Mouse (Mus musculus) left cerebral cortex, adult 2 months (tissue): ENCODE data around the gene Hrasls5. TPM values are rescaled to one million over a fixed set of nuclear protein-coding genes. Genes with fewer than 3 reads are reported as not detected.

Experiments
- DNase-seq, 2 experiments: peaks; one replicate each; pipeline ENCODE4 v3.0.0; 2021 to 2022; ENCODE audit warnings: low spot score in 2 of 2, mixed read lengths in 1 of 2; ENCODE audit errors: extremely low spot score in 1 of 2
- H3K27ac ChIP-seq: fragments of 200-600 bp; 2 replicates; pipeline ENCODE4 v1.8.1; 2022
- H3K4me3 ChIP-seq: fragments of 200-600 bp; 2 replicates; pipeline ENCODE4 v1.8.1; 2022
- CTCF ChIP-seq: fragments of 200-600 bp; IDR thresholded peaks from 2 replicates; pipeline ENCODE4 v1.8.1; 2022; ENCODE audit warnings: antibody characterized with exemption, mild to moderate bottlenecking, moderate library complexity
- intact Hi-C: fragments of 180-260 bp; cut with DNase I; formaldehyde crosslinking; loops from one replicate; pipeline ENCODE4 v1.15.1; 2025
- total RNA-seq, 2 experiments: library from RNA; stranded (reverse); gene quantifications; 2 replicates each; pipeline ENCODE4 v1.2.3; 2021

Gene Hrasls5
- total RNA-seq, 2 experiments from 2014 or later, result not detected

DNA sequence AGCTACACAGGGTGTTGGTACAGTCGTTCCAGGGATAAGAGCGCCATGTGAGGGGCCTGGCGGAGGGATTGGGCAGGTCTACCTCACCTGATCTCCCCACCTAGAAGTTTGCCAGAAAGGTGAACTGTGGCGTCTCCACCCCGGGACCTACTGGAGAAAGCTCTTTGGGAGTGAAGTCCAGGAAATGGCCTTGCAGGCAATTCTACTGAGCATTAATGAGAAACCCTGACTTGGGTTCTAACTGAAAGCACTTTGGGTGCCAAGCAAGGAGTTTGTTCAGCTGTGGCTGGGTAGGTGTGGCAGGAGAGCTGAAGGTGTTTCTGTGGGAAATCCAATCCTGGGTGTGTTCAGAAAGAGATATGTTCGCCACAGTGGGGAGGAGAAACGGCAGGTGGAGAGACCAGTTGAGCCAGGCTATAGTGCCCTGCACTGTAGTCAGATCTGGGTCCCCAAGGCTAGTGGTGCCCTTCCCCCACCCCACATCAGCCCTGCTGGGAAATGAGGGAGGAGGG is 4.6 kb upstream of the Hrasls5 start:
- no peak for TF ChIP-seq CTCF
- no peak overlapping the region for H3K4me3 ChIP-seq
- no peak for DNase-seq
- H3K27ac ChIP-seq, result no peak overlapping the region
- intact Hi-C loops, result no loop called here

DNA sequence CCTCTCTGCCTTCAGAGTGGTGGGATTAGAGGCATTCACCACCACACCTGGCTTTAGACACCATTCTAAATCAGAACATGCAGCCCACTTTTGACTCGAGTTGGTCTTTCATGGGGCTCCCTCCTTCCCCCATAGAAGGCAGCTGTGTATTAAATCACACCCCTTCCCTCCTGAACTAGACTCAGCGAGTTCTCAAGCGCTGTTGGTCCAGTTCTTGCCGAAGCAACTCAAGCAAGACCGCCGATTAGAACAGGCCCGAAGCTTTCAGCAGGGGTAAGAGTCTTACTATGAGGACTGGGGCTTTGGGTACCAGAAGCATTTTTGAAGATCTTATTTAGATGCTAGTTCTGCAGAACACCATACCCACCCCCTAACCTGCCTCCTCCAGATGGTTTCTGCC is 810 bp downstream of the Hrasls5 start:
- Histone ChIP-seq H3K27ac (no peak overlapping the region), H3K4me3 (no peak overlapping the region)
- no peak for DNase-seq
- TF ChIP-seq CTCF, result no peak
- intact Hi-C loops, result no loop called here

DNA sequence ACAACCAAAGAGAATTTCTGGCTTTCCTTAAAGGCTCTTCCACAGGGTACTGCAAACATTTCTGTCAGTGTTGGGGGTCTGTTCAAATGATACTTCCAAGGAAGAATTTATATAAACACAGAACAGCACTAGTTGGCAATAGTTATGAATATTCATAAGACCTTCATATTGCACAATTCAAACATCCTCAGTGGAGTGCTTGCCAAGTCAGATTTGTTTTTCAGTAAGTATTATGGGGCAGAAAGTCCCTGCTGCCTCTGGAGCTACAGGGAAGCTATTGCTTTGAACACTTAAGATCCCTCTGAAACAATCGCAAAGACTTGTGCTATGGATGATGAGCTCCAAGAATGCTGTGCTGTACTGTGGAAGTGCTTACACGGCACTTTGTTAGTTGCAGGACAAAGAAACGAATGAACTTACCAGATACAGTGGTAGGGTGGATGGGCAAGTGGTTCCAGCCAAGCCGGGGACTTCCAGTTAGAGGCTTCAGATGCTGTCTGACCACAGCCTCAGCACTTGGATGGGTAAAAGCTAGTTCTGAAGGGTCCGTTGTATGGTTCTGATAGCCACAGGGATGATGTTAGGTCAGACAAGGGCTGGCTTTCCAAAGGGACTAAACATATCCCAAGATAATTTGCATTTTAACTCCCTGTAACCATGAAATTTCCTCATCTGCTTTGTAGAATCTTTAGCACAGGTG is 4.0 kb downstream of the Hrasls5 start:
- H3K27ac ChIP-seq, result no peak overlapping the region
- TF ChIP-seq CTCF, result no peak
- intact Hi-C loops, result no loop called here
- no peak overlapping the region for H3K4me3 ChIP-seq
- DNase-seq, result no peak

DNA sequence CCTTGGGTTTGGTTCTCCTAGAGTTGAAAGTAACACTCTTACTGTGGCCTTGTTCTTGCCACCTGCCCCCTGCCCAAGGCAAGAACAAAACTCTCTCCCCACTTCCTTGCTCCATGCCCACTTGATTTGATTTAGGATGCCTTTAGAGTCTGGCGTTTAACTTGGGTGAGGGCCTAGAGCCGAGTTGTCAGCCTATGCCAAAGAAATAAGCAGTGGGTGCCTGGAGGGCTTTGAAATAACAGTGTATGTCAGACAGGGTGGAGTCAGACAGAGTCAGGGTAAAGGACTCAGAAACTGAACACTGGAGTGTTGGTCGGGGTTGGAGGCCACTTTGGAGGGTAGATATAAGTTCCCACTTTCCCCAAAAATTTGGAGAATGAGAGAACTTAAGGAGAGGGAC is 4.7 kb downstream of the Hrasls5 start:
- Histone ChIP-seq H3K4me3 (no peak overlapping the region), H3K27ac (no peak overlapping the region)
- TF ChIP-seq CTCF, result no peak
- no peak for DNase-seq
- intact Hi-C loops, result loop anchor here (1.0 kb wide), 1 partner anchor 88 kb away; no protein-coding TSS in a partner anchor

DNA sequence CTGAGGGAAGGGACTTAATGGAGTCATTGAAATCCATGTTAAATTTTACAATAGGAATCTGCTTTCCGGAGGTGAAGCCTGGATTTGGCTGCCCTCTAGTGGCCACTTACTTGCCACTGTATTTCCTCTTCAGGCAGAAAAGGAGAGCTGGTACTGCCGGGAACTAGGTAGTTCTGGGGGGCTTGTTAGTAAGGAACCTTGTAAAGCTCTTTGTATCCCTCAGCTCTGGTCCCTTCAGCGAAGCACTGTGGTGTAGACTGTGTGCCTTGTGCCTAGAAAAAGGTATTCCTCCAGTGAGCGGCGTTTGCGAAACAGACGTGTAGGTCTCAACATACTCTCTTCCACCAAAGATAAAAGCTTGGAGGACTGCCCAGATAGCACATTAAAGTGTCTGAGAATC is 5.4 kb downstream of the Hrasls5 start:
- DNase-seq, result peak; percentile 61 to 64
- TF ChIP-seq CTCF, result peak; percentile 80

DNA sequence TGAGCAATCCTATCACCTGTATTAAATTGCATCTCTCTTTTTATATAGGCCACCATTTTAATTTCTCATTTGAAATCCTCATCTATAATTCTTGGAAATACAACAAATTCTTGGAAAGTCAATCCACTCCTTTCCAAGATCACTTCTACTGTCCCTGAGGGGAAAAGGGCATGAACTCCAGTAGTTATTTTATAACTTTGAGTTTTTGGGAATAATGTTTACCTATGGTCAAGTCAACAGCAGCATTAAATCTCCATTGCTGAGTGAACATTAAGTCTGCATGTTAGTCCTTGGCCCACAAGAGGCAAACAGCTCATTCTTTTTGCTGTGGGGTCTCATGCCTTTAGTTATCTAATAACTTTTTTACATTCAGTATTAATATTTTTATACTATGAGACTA is 20.7 kb downstream of the Hrasls5 start:
- intact Hi-C loops, result no loop called here
- TF ChIP-seq CTCF, result no peak
- DNase-seq, result no peak
- no peak overlapping the region for H3K27ac ChIP-seq
- H3K4me3 ChIP-seq, result no peak overlapping the region

More for the DNA sequence above, 5.4 kb downstream of the Hrasls5 start:
- intact Hi-C loops, result loop anchor here (1.0 kb wide), 1 partner anchor 88 kb away; no protein-coding TSS in a partner anchor
- Histone ChIP-seq H3K27ac (no peak overlapping the region), H3K4me3 (no peak overlapping the region)

DNA sequence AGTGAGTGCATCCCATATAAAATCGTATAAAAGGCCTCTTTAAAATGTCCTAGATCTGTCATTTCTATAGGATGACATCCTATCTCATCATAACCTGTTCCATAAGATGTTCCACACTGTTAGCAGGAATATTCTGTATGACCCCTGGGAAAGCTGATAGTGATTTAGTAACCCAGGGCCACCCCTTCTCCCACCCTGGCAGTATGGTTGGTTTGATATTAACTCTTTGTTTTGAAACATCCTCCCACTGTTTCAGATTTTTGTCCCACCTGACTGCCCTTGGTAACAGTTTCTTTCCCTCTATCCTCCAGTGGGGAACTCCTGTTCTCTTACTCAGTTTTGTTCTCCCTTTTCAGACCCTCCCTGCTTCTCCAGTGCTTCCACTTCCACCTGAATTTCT is 21.4 kb downstream of the Hrasls5 start:
- H3K4me3 ChIP-seq, result no peak overlapping the region
- TF ChIP-seq CTCF, result no peak
- intact Hi-C loops, result no loop called here

DNA sequence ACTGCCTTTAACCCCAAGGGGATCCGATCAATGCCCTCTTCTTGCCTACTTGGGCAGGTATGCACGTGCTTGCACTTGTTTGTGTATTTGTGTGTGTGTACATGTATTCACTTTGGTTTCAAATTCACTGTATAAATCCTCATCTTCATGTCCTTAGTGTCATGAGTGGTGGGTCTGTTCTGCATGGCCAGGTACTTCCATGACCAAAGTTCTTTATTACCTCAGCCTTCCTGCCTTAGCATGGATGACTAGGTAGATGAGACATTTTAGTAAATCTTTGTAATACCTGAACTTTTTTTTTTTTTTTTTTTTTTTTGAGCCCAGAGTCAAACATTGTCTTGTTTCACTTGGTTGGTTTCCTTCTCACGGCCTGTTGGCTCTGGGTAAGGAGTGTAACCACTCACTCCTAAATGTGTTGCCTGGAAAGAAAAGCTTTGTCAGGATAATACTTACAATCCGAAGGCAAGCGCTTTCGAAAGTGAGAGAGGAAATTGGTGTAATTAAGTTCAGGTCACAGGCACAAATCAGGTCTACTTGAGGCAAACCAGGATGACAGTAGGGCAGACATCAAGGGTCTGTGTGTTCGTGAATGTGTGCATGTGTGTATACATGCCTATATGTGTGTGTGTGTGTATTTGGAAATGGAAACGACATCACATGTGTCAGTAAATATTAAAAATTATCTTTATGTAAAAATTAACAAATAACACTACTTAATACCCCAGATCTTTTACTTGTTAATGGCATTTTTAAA is 36.7 kb downstream of the Hrasls5 start:
- H3K4me3 ChIP-seq, result no peak overlapping the region
- DNase-seq, result no peak
- H3K27ac ChIP-seq, result no peak overlapping the region
- no peak for TF ChIP-seq CTCF
- intact Hi-C loops, result no loop called here

More for the DNA sequence above, 21.4 kb downstream of the Hrasls5 start:
- no peak overlapping the region for H3K27ac ChIP-seq
- no peak for DNase-seq

DNA sequence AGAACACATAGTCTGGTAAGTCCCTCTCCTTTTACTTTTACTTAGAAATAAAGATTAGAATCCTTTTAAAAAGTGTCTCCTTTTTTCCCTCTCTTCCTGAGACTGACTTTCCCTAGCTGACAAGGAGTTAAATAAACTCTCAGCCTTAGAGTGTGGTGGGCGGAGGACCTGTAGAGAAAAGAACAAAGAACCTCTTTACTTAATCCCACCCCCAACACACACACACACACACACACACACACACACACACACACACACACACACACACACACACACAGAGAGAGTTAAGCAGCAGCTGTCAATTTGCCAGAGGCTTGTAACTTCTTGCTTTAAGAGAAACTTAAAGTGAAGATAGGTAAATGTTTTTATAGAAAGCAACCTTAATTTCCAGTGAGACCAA is 59.7 kb downstream of the Hrasls5 start:
- Histone ChIP-seq H3K4me3 (no peak overlapping the region), H3K27ac (no peak overlapping the region)
- TF ChIP-seq CTCF, result no peak
- DNase-seq, result no peak
- intact Hi-C loops, result no loop called here

DNA sequence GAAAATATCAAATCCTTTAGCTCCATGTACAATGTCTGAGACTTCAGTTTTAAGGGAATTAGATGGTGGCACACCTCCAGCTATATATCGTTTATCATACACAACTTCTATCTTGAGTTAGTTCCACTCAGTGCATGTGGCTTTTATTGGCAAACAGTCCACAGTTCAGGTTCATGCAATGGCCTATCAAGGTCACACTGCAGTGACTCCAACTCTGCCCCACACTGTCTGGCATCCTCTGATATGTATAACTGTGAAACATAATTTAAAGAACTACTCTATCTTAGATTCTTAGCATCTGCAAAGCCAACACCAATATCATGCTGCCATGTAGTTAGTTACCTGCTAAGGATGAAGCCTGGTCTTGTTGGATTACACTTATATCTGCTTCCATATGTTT is 75.6 kb downstream of the Hrasls5 start:
- H3K4me3 ChIP-seq, result no peak overlapping the region
- no peak overlapping the region for H3K27ac ChIP-seq
- intact Hi-C loops, result no loop called here
- no peak for TF ChIP-seq CTCF
- DNase-seq, result no peak

Other genes starting within 250 kb of the Hrasls5 start
- 10 to 100 TPM; 27.9 to 28.0 TPM for gene Spindoc, start 229.5 kb upstream of the Hrasls5 start, total RNA-seq
- 10 to 100 TPM; 32.1 to 34.1 TPM for gene 2700081O15Rik, start 194.9 kb upstream of the Hrasls5 start, total RNA-seq
- 100 to 1,000 TPM; 792 to 823 TPM for gene Rtn3, start 129.3 kb upstream of the Hrasls5 start, total RNA-seq
- gene Atl3, start 118.5 kb upstream of the Hrasls5 start, total RNA-seq, result 10 to 100 TPM; 21.8 to 23.6 TPM
- gene Pla2g16, start 55.1 kb upstream of the Hrasls5 start, total RNA-seq, result 10 to 100 TPM; 26.8 to 30.8 TPM
- gene Lgals12, start 5.3 kb upstream of the Hrasls5 start, total RNA-seq, result under 1 TPM; 0.48 to 0.49 TPM
- gene Slc22a19, start 98.8 kb downstream of the Hrasls5 start, total RNA-seq, result not detected
- not detected for gene Slc22a26, start 190.1 kb downstream of the Hrasls5 start, total RNA-seq